Mouse (Mus musculus) embryonic facial prominence, embryonic 15.5 days (tissue): ENCODE data around the gene Syce1. TPM values are rescaled to one million over a fixed set of nuclear protein-coding genes. Genes with fewer than 3 reads are reported as not detected.
"Not testable (repeated sequence)": the region's sequence is repeated elsewhere in the genome, so short reads cannot be mapped to it uniquely, and the experiment has no call there.

Experiments
- ATAC-seq: fragments of 200-750 bp; cut with Nextera tagmentation; 2 replicates; pipeline ENCODE4 v1.8.0; 2017; ENCODE audit warnings: low read depth, moderate TSS enrichment; ENCODE audit not compliant: insufficient number of reproducible peaks, low FRiP score, low TSS enrichment
- H3K27ac ChIP-seq: fragments of 300-500 bp; sonication (generic); replicated peaks from 2 replicates; pipeline ENCODE4 v1.5.1; 2015; ENCODE audit warnings: mild to moderate bottlenecking, inconsistent platforms
- H3K27me3 ChIP-seq: fragments of 300-500 bp; sonication (generic); 2 replicates; pipeline ENCODE4 v1.6.1; 2015; ENCODE audit warnings: inconsistent platforms
- H3K36me3 ChIP-seq: fragments of 300-500 bp; sonication (generic); 2 replicates; pipeline ENCODE4 v1.6.1; 2015; ENCODE audit warnings: mild to moderate bottlenecking, inconsistent platforms
- H3K4me1 ChIP-seq: fragments of 300-500 bp; sonication (generic); 2 replicates; pipeline ENCODE4 v1.6.1; 2015; ENCODE audit warnings: inconsistent platforms
- H3K4me2 ChIP-seq: fragments of 300-500 bp; sonication (generic); replicated peaks from 2 replicates; pipeline ENCODE4 v1.6.1; 2015; ENCODE audit warnings: mild to moderate bottlenecking, inconsistent platforms
- H3K4me3 ChIP-seq: fragments of 300-500 bp; sonication (generic); replicated peaks from 2 replicates; pipeline ENCODE4 v1.5.1; 2015; ENCODE audit warnings: mild to moderate bottlenecking, inconsistent platforms
- H3K9ac ChIP-seq: fragments of 300-500 bp; sonication (generic); 2 replicates; pipeline ENCODE4 v1.6.1; 2015; ENCODE audit warnings: inconsistent platforms
- H3K9me3 ChIP-seq: fragments of 300-500 bp; sonication (generic); replicated peaks from 2 replicates; pipeline ENCODE4 v1.6.1; 2016; ENCODE audit warnings: inconsistent platforms
- WGBS: fragments of 180-500 bp; shearing (Covaris S2); methylation state at CpG from one replicate; pipeline ENCODE4 v1.1.7; 2015; 5-methylcytosine and 5-hydroxymethylcytosine counted together
- polyA plus RNA-seq: library from polyadenylated mRNA; unstranded; fragments of >200 nt; fragmentation: Nextera tagmentation; extraction: Ambion mirVana; gene quantifications from 2 replicates; pipeline ENCODE4 v1.2.1, GENCODE M21; 2015

Syce1 gene
- polyA plus RNA-seq, 1 experiment from 2014 or later, result 0.19 TPM

DNA sequence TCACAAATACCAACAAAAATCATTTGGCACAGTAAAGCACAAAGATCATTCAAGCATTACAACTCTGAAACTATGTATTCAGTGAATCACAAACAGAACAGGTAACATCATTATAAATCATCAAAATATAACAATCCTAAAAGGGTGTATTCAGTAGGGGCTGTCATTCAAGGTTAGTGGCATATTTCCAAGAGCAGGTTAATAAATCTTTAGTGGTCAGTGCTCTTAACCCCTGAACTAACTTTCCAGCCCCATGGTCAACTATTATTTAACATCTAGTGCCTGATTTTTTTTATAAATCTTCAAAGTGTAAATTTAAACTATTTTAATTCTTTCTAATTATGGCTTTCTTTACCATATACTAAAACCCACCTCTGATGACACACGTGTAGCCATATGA is 22.3 kb downstream of the Syce1 start:
- ATAC-seq, H3K4me3 ChIP-seq, H3K4me1 ChIP-seq, H3K36me3 ChIP-seq, H3K9me3 ChIP-seq, H3K27me3 ChIP-seq, H3K9ac ChIP-seq, H3K4me2 ChIP-seq, H3K27ac ChIP-seq: not testable (repeated sequence)
- WGBS, result 61% methylated on average over 1 of the region's 1 CpGs

DNA sequence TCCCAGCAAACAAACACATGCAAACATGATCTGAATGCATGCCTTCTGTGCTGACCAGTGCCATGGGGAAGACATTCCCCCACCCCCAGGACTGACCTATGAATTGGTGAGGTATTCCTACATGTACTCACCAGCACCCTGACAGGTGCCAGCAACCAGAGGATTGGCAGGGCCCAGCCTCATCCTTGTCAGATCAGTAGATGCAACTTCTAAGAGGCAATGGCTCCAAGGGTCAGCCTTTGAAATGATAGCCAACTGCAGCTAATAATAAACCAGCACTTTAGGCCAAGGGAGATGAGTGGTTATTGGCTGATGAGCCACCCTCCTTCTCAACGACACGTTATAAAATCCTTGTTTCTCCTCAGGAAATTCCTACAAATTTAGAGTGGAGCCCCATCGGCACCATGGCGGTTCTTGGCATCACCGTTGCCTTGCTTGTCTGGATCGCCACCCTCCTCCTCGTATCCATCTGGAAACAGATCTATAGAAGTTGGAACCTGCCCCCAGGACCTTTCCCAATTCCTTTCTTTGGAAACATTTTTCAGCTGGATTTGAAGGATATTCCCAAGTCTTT is 24.1 kb downstream of the Syce1 start, which contains the start of gene Cyp2e1:
TSS of gene Cyp2e1 (plus strand) at position 293 of the 574 bp plus-strand sequence.
- H3K4me3 ChIP-seq, result no peak within 1 kb of the TSS
- H3K4me2 ChIP-seq, result no peak within 1 kb of the TSS
- H3K27me3 ChIP-seq, result no peaks in the 10 kb centered on the region
- H3K9me3 ChIP-seq, result no peaks in the 10 kb centered on the region
- no peak within 1 kb of the TSS for H3K9ac ChIP-seq
- no peaks in the 10 kb centered on the region for H3K4me1 ChIP-seq
- H3K27ac ChIP-seq, result no peak within 1 kb of the TSS
- no peak for ATAC-seq
- no peaks in the 10 kb centered on the region for H3K36me3 ChIP-seq
- 83% methylated on average over 7 of the region's 7 CpGs for WGBS

- Histone ChIP-seq H3K4me3 (no peak overlapping the region), H3K9me3 (no peaks in the 10 kb centered on the region), H3K27me3 (no peaks in the 10 kb centered on the region), H3K9ac (no peak overlapping the region), H3K4me2 (no peak overlapping the region), H3K36me3 (no peaks in the 10 kb centered on the region), H3K27ac (no peak overlapping the region), H3K4me1 (no peaks in the 10 kb centered on the region)
- ATAC-seq, result no peak
Observed at GRCm38 (mm10) chr7:140760647-140761046, 27.0 kb downstream of the Syce1 start.

DNA sequence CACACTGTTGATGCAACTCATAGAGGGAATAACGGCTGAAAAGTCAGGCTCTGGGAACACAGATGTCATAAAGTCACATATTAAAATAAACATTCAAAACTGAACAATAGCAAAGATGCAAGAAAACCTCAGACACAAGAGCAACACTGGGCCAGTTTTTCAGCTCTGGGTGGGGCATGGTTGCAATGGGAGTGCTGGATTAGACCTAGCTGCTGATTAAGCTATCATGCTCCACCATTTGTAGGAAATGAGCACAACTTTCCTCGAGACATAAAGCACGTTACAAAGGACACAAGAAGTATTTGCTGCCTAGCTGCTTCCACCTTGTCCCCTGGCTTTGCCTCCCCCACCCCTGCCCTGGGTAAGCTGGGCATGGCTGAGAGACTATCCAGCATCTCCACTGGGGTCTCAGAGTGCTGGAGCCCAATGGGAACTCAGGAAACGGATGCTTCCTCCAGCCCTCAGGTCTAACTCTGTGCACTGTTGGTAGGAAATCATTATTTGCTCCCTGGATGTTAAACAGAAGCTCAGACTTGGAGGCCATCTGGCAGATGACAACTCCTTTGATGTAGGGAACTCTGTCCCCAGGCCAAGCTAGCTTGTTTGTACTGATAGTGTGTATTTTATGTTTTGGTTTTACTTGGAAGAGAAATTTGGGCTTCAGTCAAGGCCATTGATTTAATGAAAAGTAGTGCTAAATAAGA is 31.3 kb downstream of the Syce1 start:
- H3K27me3 ChIP-seq, result no peaks in the 10 kb centered on the region
- no peak overlapping the region for H3K27ac ChIP-seq
- H3K9me3 ChIP-seq, result 0 out of 2 replicates have a peak, but pooled peaks cover 4% of the 10 kb centered on the region
- WGBS, result 67% methylated on average over 4 of the region's 4 CpGs
- no peak overlapping the region for H3K4me2 ChIP-seq
- H3K4me3 ChIP-seq, result no peak overlapping the region
- no peak overlapping the region for H3K9ac ChIP-seq
- H3K4me1 ChIP-seq, result no peaks in the 10 kb centered on the region
- ATAC-seq, result no peak
- H3K36me3 ChIP-seq, result no peaks in the 10 kb centered on the region

- H3K9ac ChIP-seq, result no peak overlapping the region
- H3K4me3 ChIP-seq, result no peak overlapping the region
- no peaks in the 10 kb centered on the region for H3K36me3 ChIP-seq
- no peaks in the 10 kb centered on the region for H3K4me1 ChIP-seq
- H3K27me3 ChIP-seq, result no peaks in the 10 kb centered on the region
- no peak overlapping the region for H3K27ac ChIP-seq
- H3K4me2 ChIP-seq, result no peak overlapping the region
- ATAC-seq, result no peak
- 0 out of 2 replicates have a peak, but pooled peaks cover 4% of the 10 kb centered on the region for H3K9me3 ChIP-seq
Observed at GRCm38 (mm10) chr7:140754556-140754955, 33.1 kb downstream of the Syce1 start.

DNA sequence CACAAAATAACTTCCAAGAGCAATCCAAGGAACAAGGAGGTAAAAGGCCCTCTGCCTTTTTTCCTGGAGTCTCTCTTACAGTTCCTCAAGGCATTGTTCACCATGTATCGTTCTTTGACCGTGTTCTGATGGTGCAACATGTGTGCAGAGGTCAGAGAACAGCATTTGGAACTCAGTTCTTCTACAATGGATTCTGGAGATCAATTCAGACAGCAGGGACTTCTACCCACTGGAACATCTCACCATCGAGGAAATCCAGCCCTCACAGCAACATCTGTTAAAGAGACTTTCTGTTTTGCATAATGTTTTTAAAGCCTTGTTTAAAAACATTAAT is 38.9 kb downstream of the Syce1 start:
- no peaks in the 10 kb centered on the region for H3K9me3 ChIP-seq
- no peaks in the 10 kb centered on the region for H3K36me3 ChIP-seq
- no peak for ATAC-seq
- H3K9ac ChIP-seq, result no peak overlapping the region
- no peaks in the 10 kb centered on the region for H3K4me1 ChIP-seq
- no peak overlapping the region for H3K4me3 ChIP-seq
- H3K27me3 ChIP-seq, result no peaks in the 10 kb centered on the region
- 76% methylated on average over 3 of the region's 3 CpGs for WGBS
- H3K4me2 ChIP-seq, result no peak overlapping the region
- no peak overlapping the region for H3K27ac ChIP-seq

DNA sequence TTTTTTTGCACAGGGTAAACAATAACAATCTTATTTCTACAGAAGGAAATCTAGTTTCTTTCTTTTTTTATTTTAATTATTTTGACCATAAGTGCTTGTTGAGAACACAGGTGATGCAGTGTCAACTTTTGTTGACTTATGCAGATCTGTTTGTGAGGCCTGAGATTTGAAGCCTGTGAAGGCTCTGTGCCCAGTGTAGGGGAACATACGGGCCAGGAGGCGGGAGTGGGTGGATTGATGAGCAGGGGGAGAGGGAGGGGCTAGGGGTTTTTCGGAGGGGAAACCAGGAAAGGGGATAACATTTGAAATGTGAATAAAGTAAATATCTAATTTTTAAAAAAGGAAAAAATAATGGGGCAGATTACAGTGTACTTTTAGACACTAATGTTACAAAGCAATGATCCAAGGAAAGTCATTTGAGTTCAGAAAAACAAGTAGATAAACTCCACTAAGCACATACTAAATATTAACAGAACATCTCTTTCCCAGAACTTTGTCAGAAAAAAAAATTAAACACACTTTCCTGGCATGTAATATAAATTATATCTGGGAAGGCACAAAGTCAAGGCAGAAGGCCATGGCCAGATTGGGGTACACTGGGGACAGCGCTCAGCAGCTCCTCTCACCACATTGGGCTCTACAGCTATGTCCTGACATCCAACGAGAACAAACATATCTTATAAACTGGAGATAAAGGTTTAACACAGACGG is 39.4 kb downstream of the Syce1 start:
- no peak overlapping the region for H3K4me3 ChIP-seq
- no peak overlapping the region for H3K9ac ChIP-seq
- no peaks in the 10 kb centered on the region for H3K9me3 ChIP-seq
- H3K27ac ChIP-seq, result no peak overlapping the region
- H3K4me2 ChIP-seq, result no peak overlapping the region
- no peaks in the 10 kb centered on the region for H3K27me3 ChIP-seq
- no peaks in the 10 kb centered on the region for H3K36me3 ChIP-seq
- H3K4me1 ChIP-seq, result no peaks in the 10 kb centered on the region
- no peak for ATAC-seq
- WGBS, result 85% methylated on average over 6 of the region's 6 CpGs

GRCm38 (mm10) chr7:140747402-140747801 is 40.2 kb downstream of the Syce1 start:
- H3K4me1 ChIP-seq, result no peaks in the 10 kb centered on the region
- no peak overlapping the region for H3K4me2 ChIP-seq
- no peaks in the 10 kb centered on the region for H3K36me3 ChIP-seq
- no peak overlapping the region for H3K27ac ChIP-seq
- H3K4me3 ChIP-seq, result no peak overlapping the region
- WGBS, result 71% methylated on average over 3 of the region's 3 CpGs
- no peaks in the 10 kb centered on the region for H3K27me3 ChIP-seq
- H3K9ac ChIP-seq, result no peak overlapping the region
- no peaks in the 10 kb centered on the region for H3K9me3 ChIP-seq
- ATAC-seq, result no peak

DNA sequence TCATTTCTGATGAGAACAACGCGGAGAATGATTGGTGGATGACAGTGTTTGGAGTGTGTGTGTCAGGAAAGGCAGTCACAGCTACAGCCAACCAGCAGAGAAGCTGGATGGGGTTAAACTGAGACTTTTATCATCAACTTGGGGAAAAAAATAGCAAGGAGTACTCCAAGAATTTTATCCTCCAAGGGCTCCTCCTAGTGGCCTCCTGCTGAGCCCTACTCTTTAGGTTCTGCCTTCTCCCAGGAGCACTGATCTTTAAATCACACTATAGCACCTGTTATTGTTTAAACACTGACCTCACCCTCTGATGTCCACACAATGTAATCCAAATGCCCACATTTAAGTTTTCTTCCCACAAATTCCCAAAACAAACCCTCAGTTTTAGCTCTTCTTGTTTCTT is 54.5 kb downstream of the Syce1 start:
- Histone ChIP-seq H3K27me3 (no peaks in the 10 kb centered on the region), H3K9me3 (0 out of 2 replicates have a peak, but pooled peaks cover 1% of the 10 kb centered on the region), H3K9ac (no peak overlapping the region), H3K36me3 (no peaks in the 10 kb centered on the region), H3K27ac (no peak overlapping the region), H3K4me2 (no peak overlapping the region), H3K4me1 (no peaks in the 10 kb centered on the region), H3K4me3 (no peak overlapping the region)
- ATAC-seq, result no peak
- 73% methylated on average over 2 of the region's 2 CpGs for WGBS
